Mouse (Mus musculus) liver, embryonic 14.5 days (tissue): ENCODE results near the gene Mybphl.

Experiments used
- CTCF ChIP-seq: IDR thresholded peaks from 2 replicates; pipeline ENCODE4 v1.5.1; 2016; ENCODE audit warnings: antibody characterized with exemption, low read depth, control low read depth
- EP300 ChIP-seq: IDR thresholded peaks from 2 replicates; pipeline ENCODE4 v1.6.1; 2016; ENCODE audit warnings: antibody characterized with exemption, low read depth

GRCm38 (mm10) chr3:108386186-108386585 is 21.5 kb downstream of the Mybphl start:
- TF ChIP-seq CTCF (no peak), EP300 (no peak)
